Mouse (Mus musculus) bone marrow, adult 2 months (tissue): ENCODE data around the gene Castor1.

Source experiments
- CTCF ChIP-seq: fragments of 200-500 bp; IDR thresholded peaks from 2 replicates; pipeline ENCODE4 v1.5.1; 2011; ENCODE audit warnings: low read length, control low read depth; ENCODE audit not compliant: control insufficient read depth, insufficient read depth
- POLR2A ChIP-seq: fragments of 200-500 bp; IDR thresholded peaks from 2 replicates; pipeline ENCODE4 v1.6.1; 2011; ENCODE audit warnings: low read depth, mild to moderate bottlenecking, control low read depth, low read length, borderline replicate concordance; ENCODE audit not compliant: control insufficient read depth

GRCm38 (mm10) chr11:4214572-4214971, 3.5 kb upstream of the Castor1 start:
- no peak for TF ChIP-seq CTCF
- no peak for TF ChIP-seq POLR2A
